Mouse (Mus musculus): ENCODE results near the gene Dbp.

- TF ChIP-seq CTCF (IDR thresholded peaks at IDR 0.05; ENCODE audit: low read depth): no peak; the same call in 1 of the 2 replicates
- no peak for TF ChIP-seq EP300 (IDR thresholded peaks at IDR 0.05; ENCODE audit: low read depth)
Observed at GRCm38 (mm10) chr7:45722348-45722713, 17.4 kb downstream of the Dbp start.

All from liver, postnatal 0 days (tissue).